ENCODE assay signal across 17 mouse cellular contexts in the genomic region with DNA sequence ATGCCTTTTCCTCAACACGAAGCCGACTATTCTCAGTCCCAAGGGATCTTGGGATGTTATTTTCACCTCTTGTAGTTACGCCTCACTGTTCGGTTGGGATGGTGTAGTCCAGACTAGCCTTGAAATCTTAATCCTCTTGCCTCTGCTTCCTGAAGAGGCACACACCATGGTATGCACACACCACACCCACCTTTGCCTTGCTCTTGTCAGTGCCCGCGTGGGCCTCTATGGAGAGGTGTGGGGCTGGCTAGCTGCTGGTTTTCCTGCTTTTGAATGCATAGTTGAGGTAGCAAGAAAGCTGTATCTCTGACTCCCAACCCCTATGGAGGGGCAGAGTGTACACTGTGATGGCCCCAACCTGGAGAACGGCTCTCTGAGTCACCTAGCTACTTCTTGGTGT. TPM values are rescaled to one million over a fixed set of nuclear protein-coding genes. Genes with fewer than 3 reads are reported as not detected.
A peak's percentile ranks its signal among the peaks of the same experiment; 100 is the strongest.
DNase-seq lines count a peak whose midpoint lies in the region; ATAC-seq and TF ChIP-seq lines count a peak whose summit lies in the region.
"Had no signal": no experiment of that assay in that cellular context is flagged by ENCODE, and none has a peak within 500 bp of the region (broad histone marks: within the 10 kb centered on the region; RNA-seq: fewer than 3 reads in every experiment).

No protein-coding gene starts in this region.

- no peaks in the 10 kb centered on the region for H3K36me3 ChIP-seq in kidney, postnatal 0 days (ENCODE audit: insufficient read depth, low read length)
- no peaks in the 10 kb centered on the region for H3K36me3 ChIP-seq in embryonic facial prominence, embryonic 10.5 days (replicated peaks)
- no peaks in the 10 kb centered on the region for H3K36me3 ChIP-seq in liver, embryonic 13.5 days
- H3K36me3 ChIP-seq: forebrain, embryonic 12.5 days; midbrain, embryonic 15.5 days had no signal

- H3K4me3 ChIP-seq in kidney, postnatal 0 days (replicated peaks; ENCODE audit: low read depth, low read length): no peak overlapping the region
- H3K4me3 ChIP-seq in embryonic facial prominence, embryonic 10.5 days: no peak overlapping the region
- H3K4me3 ChIP-seq in liver, embryonic 13.5 days (replicated peaks): no peak overlapping the region
- H3K4me3 ChIP-seq: forebrain, embryonic 12.5 days; layer of hippocampus, adult 2 months; midbrain, embryonic 15.5 days had no signal

- no peak for TF ChIP-seq CTCF in kidney, postnatal 0 days (IDR thresholded peaks at IDR 0.05; ENCODE audit: low read depth)
- no peak for TF ChIP-seq CTCF in Patski (IDR thresholded peaks at IDR 0.05)

- POLR2A ChIA-PET in Patski (lab: Charles Lee): interaction anchor here (0.6 to 4.9 kb wide), 6 partner anchors 11 to 33 kb away, joined by 3 to 41 read pairs (median 4); no protein-coding TSS in a partner anchor

- ATAC-seq in kidney, postnatal 0 days (replicated peaks; ENCODE audit: low FRiP score, low read depth): no peak
- peak; percentile 13 for ATAC-seq in Patski
- peak; percentile 14; the same call in 1 of the 2 replicates for ATAC-seq in liver, embryonic 13.5 days (ENCODE audit: low read depth)
- ATAC-seq: midbrain, embryonic 15.5 days had no signal

- CTCF ChIA-PET in Patski (lab: Charles Lee): interaction anchor here (0.9 to 5.5 kb wide), 4 partner anchors 10 to 27 kb away, joined by 3 to 25 read pairs (median 3); no protein-coding TSS in a partner anchor

- WGBS in kidney, postnatal 0 days: 59% methylated on average over 7 of the region's 7 CpGs
- 88% methylated on average over 7 of the region's 7 CpGs for WGBS in embryonic facial prominence, embryonic 10.5 days
- WGBS in liver, embryonic 13.5 days (ENCODE audit: insufficient replicate concordance): 71% methylated on average over 7 of the region's 7 CpGs

- no peaks in the 10 kb centered on the region for H3K27me3 ChIP-seq in kidney, postnatal 0 days (ENCODE audit: insufficient read depth, low read length)
- H3K27me3 ChIP-seq in Patski: no peaks in the 10 kb centered on the region
- no peaks in the 10 kb centered on the region for H3K27me3 ChIP-seq in embryonic facial prominence, embryonic 10.5 days (replicated peaks; ENCODE audit: low read depth, poor library complexity, severe bottlenecking)
- no peaks in the 10 kb centered on the region for H3K27me3 ChIP-seq in liver, embryonic 13.5 days
- H3K27me3 ChIP-seq: forebrain, embryonic 12.5 days; midbrain, embryonic 15.5 days had no signal

- peaks cover 20% of the 10 kb centered on the region for H3K4me1 ChIP-seq in kidney, postnatal 0 days (replicated peaks; ENCODE audit: insufficient read depth, low read length)
- H3K4me1 ChIP-seq in embryonic facial prominence, embryonic 10.5 days: peaks cover 46% of the 10 kb centered on the region
- H3K4me1 ChIP-seq in liver, embryonic 13.5 days (replicated peaks): peaks cover 13% of the 10 kb centered on the region
- H3K4me1 ChIP-seq: midbrain, embryonic 15.5 days had no signal

- no peaks in the 10 kb centered on the region for H3K9me3 ChIP-seq in kidney, postnatal 0 days (replicated peaks; ENCODE audit: low read length)
- no peaks in the 10 kb centered on the region for H3K9me3 ChIP-seq in embryonic facial prominence, embryonic 10.5 days
- H3K9me3 ChIP-seq in liver, embryonic 13.5 days (replicated peaks): no peaks in the 10 kb centered on the region
- H3K9me3 ChIP-seq: forebrain, embryonic 12.5 days; midbrain, embryonic 15.5 days had no signal

- in situ Hi-C loops in Patski (cut with MboI; ENCODE audit: low pct_unique_long_range_greater_than_20kb): no loop called here

- no peak overlapping the region for H3K9ac ChIP-seq in kidney, postnatal 0 days (ENCODE audit: low read depth, low read length)
- no peak overlapping the region for H3K9ac ChIP-seq in liver, embryonic 13.5 days
- H3K9ac ChIP-seq: forebrain, embryonic 12.5 days; hindbrain, embryonic 14.5 days; midbrain, embryonic 15.5 days had no signal

- no peak for DNase-seq in kidney, postnatal 0 days (ENCODE audit: low spot score)
- DNase-seq in kidney, adult 9 months: no peak
- DNase-seq in Patski (ENCODE audit: low read depth, low spot score) (no peak), adipocyte (ENCODE audit: low spot score) (no peak)
- no peak for DNase-seq in embryonic facial prominence, embryonic 10.5 days (ENCODE audit: low spot score)
- DNase-seq in liver, embryonic 13.5 days: no peak
- DNase-seq in layer of hippocampus, postnatal 10 days (ENCODE audit: low spot score in 2 of 2): no peak
- DNase-seq in thymus, postnatal 0 days (ENCODE audit: low spot score): no peak
- DNase-seq: cerebellum, adult 9-10 months; gastrocnemius, postnatal 14 days; heart, postnatal 14 days; thymus, postnatal 36 days had no signal

- H3K4me2 ChIP-seq in kidney, postnatal 0 days (ENCODE audit: low read length): no peak overlapping the region
- no peak overlapping the region for H3K4me2 ChIP-seq in liver, embryonic 13.5 days
- H3K4me2 ChIP-seq: forebrain, embryonic 12.5 days; hindbrain, embryonic 14.5 days; midbrain, embryonic 15.5 days had no signal

- H3K27ac ChIP-seq in kidney, postnatal 0 days: peak overlapping the region; percentile 92
- H3K27ac ChIP-seq in embryonic facial prominence, embryonic 10.5 days (replicated peaks): peak overlapping the region; percentile 2
- peak overlapping the region; percentile 79 for H3K27ac ChIP-seq in liver, embryonic 13.5 days
- H3K27ac ChIP-seq: forebrain, embryonic 12.5 days; hindbrain, embryonic 14.5 days; layer of hippocampus, adult 2 months; macrophage; midbrain, embryonic 15.5 days had no signal

RNA-seq across cellular contexts. Expression of a gene that starts 29.9 kb away (rescaled TPM):
- polyA plus RNA-seq in kidney, postnatal 0 days (2015; fragmentation: Nextera tagmentation; extraction: Ambion mirVana): 15.6 and 20.4 TPM in 2 replicates
- polyA plus RNA-seq in Patski (2021): 384 TPM
- 4.2 and 4.4 TPM in 2 replicates for polyA plus RNA-seq in embryonic facial prominence, embryonic 10.5 days (2016; fragmentation: Nextera tagmentation; extraction: Ambion mirVana)
- polyA plus RNA-seq in liver, embryonic 13.5 days (2015; fragmentation: Nextera tagmentation; extraction: Ambion mirVana): 0.86 and 0.95 TPM in 2 replicates
- total RNA-seq in layer of hippocampus, postnatal 10 days (2021): 100 to 1,000 TPM; 104 to 133 TPM
- 1.2 and 1.5 TPM in 2 replicates for polyA plus RNA-seq in thymus, postnatal 0 days (2015; fragmentation: Nextera tagmentation; extraction: Ambion mirVana)

Comparison
In these comparisons a context has a peak if more than half of its experiments do, and no peak if none do; other contexts are left out.
1. H3K27ac ChIP-seq: peak in every context shown above with its lines; median percentile 92 in kidney, postnatal 0 days; 79 in liver, embryonic 13.5 days; 2 in embryonic facial prominence, embryonic 10.5 days.
2. RNA of a gene that starts 29.9 kb away (polyA plus RNA-seq): 384 TPM in Patski (single experiment); 15.6 to 20.4 TPM in kidney, postnatal 0 days, 4.2 to 4.4 TPM in embryonic facial prominence, embryonic 10.5 days, 1.2 to 1.5 TPM in thymus, postnatal 0 days and 0.86 to 0.95 TPM in liver, embryonic 13.5 days; every median in the first group is over 10 times any median in the second.